10 mouse cellular contexts compared by ENCODE assay signal in genomic region chr4:130879048-130879384, GRCm38 (mm10). TPM values are rescaled to one million over a fixed set of nuclear protein-coding genes. Genes with fewer than 3 reads are reported as not detected.
DNase-seq lines count a peak whose midpoint lies in the region; ATAC-seq and TF ChIP-seq lines count a peak whose summit lies in the region.
"Had no signal": no experiment of that assay in that cellular context is flagged by ENCODE, and none has a peak within 500 bp of the region (broad histone marks: within the 10 kb centered on the region; RNA-seq: fewer than 3 reads in every experiment).

No protein-coding gene starts in this region.

- no peaks in the 10 kb centered on the region for H3K9me3 ChIP-seq in kidney, postnatal 0 days (replicated peaks; ENCODE audit: low read length)
- H3K9me3 ChIP-seq in forebrain, embryonic 12.5 days = no peaks in the 10 kb centered on the region
- no peaks in the 10 kb centered on the region for H3K9me3 ChIP-seq in hindbrain, embryonic 16.5 days (ENCODE audit: control insufficient read depth, low read length)
- H3K9me3 ChIP-seq in midbrain, postnatal 0 days (ENCODE audit: low read length) = no peaks in the 10 kb centered on the region
- H3K9me3 ChIP-seq: G1E; liver, embryonic 13.5 days had no signal

- no peak overlapping the region for H3K4me3 ChIP-seq in kidney, postnatal 0 days (replicated peaks; ENCODE audit: low read depth, low read length)
- H3K4me3 ChIP-seq in forebrain, embryonic 12.5 days (replicated peaks) = no peak overlapping the region
- H3K4me3 ChIP-seq in hindbrain, embryonic 16.5 days (ENCODE audit: low read length) = no peak overlapping the region
- H3K4me3 ChIP-seq in midbrain, postnatal 0 days (ENCODE audit: low read depth, low read length) = no peak overlapping the region
- H3K4me3 ChIP-seq: liver, embryonic 13.5 days had no signal

- H3K9ac ChIP-seq in kidney, postnatal 0 days (ENCODE audit: low read depth, low read length) = 0 out of 2 replicates have a peak overlapping the region, but pooled peaks have one; percentile 23
- H3K9ac ChIP-seq in forebrain, embryonic 12.5 days = no peak overlapping the region
- H3K9ac ChIP-seq in hindbrain, embryonic 16.5 days (ENCODE audit: low read depth, low read length) = peak overlapping the region; percentile 62; the same call in 1 of the 2 replicates
- H3K9ac ChIP-seq in midbrain, postnatal 0 days (replicated peaks; ENCODE audit: low read length, poor library complexity, severe bottlenecking) = peak overlapping the region; percentile 24; the same call in 1 of the 2 replicates
- H3K9ac ChIP-seq: liver, embryonic 13.5 days had no signal

- 52% methylated on average over 1 of the region's 1 CpGs for WGBS in kidney, postnatal 0 days
- WGBS in forebrain, embryonic 12.5 days = 73% methylated on average over 1 of the region's 1 CpGs
- 75% methylated on average over 1 of the region's 1 CpGs for WGBS in hindbrain, embryonic 16.5 days
- WGBS in midbrain, postnatal 0 days = 68% methylated on average over 1 of the region's 1 CpGs

- no peak overlapping the region for H3K27ac ChIP-seq in kidney, postnatal 0 days
- H3K27ac ChIP-seq in forebrain, embryonic 12.5 days = no peak overlapping the region
- peak overlapping the region; percentile 63; the same call in 1 of the 2 replicates for H3K27ac ChIP-seq in hindbrain, embryonic 16.5 days (ENCODE audit: low read depth, low read length)
- peak overlapping the region; percentile 60; the same call in 1 of the 2 replicates for H3K27ac ChIP-seq in midbrain, postnatal 0 days (ENCODE audit: low read depth, low read length)
- H3K27ac ChIP-seq: liver, embryonic 13.5 days had no signal

- peak overlapping the region; percentile 48; the same call in 1 of the 2 replicates for H3K4me2 ChIP-seq in kidney, postnatal 0 days (ENCODE audit: low read length)
- H3K4me2 ChIP-seq in forebrain, embryonic 12.5 days = no peak overlapping the region; the same call in 1 of the 2 replicates
- no peak overlapping the region; the same call in 1 of the 2 replicates for H3K4me2 ChIP-seq in hindbrain, embryonic 16.5 days (ENCODE audit: low read length)
- 0 out of 2 replicates have a peak overlapping the region, but pooled peaks have one; percentile 20 for H3K4me2 ChIP-seq in midbrain, postnatal 0 days (ENCODE audit: low read depth, low read length, poor library complexity, severe bottlenecking)
- H3K4me2 ChIP-seq: liver, embryonic 13.5 days had no signal

- DNase-seq in kidney, postnatal 0 days (ENCODE audit: low spot score) = no peak
- DNase-seq in kidney, postnatal 36 days = no peak
- no peak for DNase-seq in midbrain, postnatal 0 days (ENCODE audit: low spot score)
- no peak for DNase-seq in B cell, adult 2 months
- no peak for DNase-seq in cerebellum, postnatal 25 days
- DNase-seq in layer of hippocampus, adult 11-12 months (ENCODE audit: low spot score) = no peak

- peaks cover 5% of the 10 kb centered on the region; the same call in 1 of the 2 replicates for H3K27me3 ChIP-seq in kidney, postnatal 0 days (ENCODE audit: insufficient read depth, low read length)
- H3K27me3 ChIP-seq in forebrain, embryonic 12.5 days = peaks cover 47% of the 10 kb centered on the region
- peaks cover 7% of the 10 kb centered on the region for H3K27me3 ChIP-seq in hindbrain, embryonic 16.5 days (replicated peaks; ENCODE audit: control insufficient read depth, insufficient read depth, low read length)
- H3K27me3 ChIP-seq in midbrain, postnatal 0 days (ENCODE audit: insufficient read depth, low read length) = peaks cover 4% of the 10 kb centered on the region; the same call in 1 of the 2 replicates

- H3K36me3 ChIP-seq in kidney, postnatal 0 days (ENCODE audit: insufficient read depth, low read length) = no peaks in the 10 kb centered on the region
- no peaks in the 10 kb centered on the region for H3K36me3 ChIP-seq in forebrain, embryonic 12.5 days (replicated peaks)
- H3K36me3 ChIP-seq in hindbrain, embryonic 16.5 days (ENCODE audit: control insufficient read depth, insufficient read depth, low read length) = no peaks in the 10 kb centered on the region
- no peaks in the 10 kb centered on the region for H3K36me3 ChIP-seq in midbrain, postnatal 0 days (ENCODE audit: insufficient read depth, low read length)
- H3K36me3 ChIP-seq: G1E; liver, embryonic 13.5 days had no signal

- TF ChIP-seq CTCF in kidney, postnatal 0 days (IDR thresholded peaks at IDR 0.05; ENCODE audit: low read depth) = no peak
- no peak for TF ChIP-seq CTCF in midbrain, postnatal 0 days (IDR thresholded peaks at IDR 0.05)

- ATAC-seq in kidney, postnatal 0 days (replicated peaks; ENCODE audit: low FRiP score, low read depth) = no peak
- ATAC-seq in forebrain, embryonic 12.5 days (ENCODE audit: low FRiP score) = peak; percentile 2; the same call in 1 of the 2 replicates
- ATAC-seq in hindbrain, embryonic 16.5 days = 0 out of 2 replicates have a peak, but pooled peaks have one; percentile 10
- peak; percentile 33; the same call in 1 of the 2 replicates for ATAC-seq in midbrain, postnatal 0 days (ENCODE audit: low FRiP score)

- 0 out of 2 replicates have a peak, but pooled peaks cover 6% of the 10 kb centered on the region for H3K4me1 ChIP-seq in kidney, postnatal 0 days (replicated peaks; ENCODE audit: insufficient read depth, low read length)
- H3K4me1 ChIP-seq in forebrain, embryonic 12.5 days = peaks cover 25% of the 10 kb centered on the region
- H3K4me1 ChIP-seq in hindbrain, embryonic 16.5 days (ENCODE audit: control insufficient read depth, insufficient read depth, low read depth, low read length) = peaks cover 18% of the 10 kb centered on the region
- peaks cover 9% of the 10 kb centered on the region; the same call in 1 of the 2 replicates for H3K4me1 ChIP-seq in midbrain, postnatal 0 days (ENCODE audit: insufficient read depth, low read length)

RNA-seq across cellular contexts. Expression of gene Laptm5, which starts 33.9 kb away (rescaled TPM):
- 24.2 and 26.8 TPM in 2 replicates for polyA plus RNA-seq in kidney, postnatal 0 days (2015; fragmentation: Nextera tagmentation; extraction: Ambion mirVana)
- 16.8 and 17.0 TPM in 2 replicates for polyA plus RNA-seq in forebrain, embryonic 12.5 days (2016; fragmentation: Nextera tagmentation; extraction: Ambion mirVana)
- 27.2 and 27.4 TPM in 2 replicates for polyA plus RNA-seq in hindbrain, embryonic 16.5 days (2015; fragmentation: Nextera tagmentation; extraction: Ambion mirVana)
- 28.2 and 34.5 TPM in 2 replicates for total RNA-seq in midbrain, postnatal 0 days (2014; rRNA removed)
- 32.8 and 36.2 TPM in 2 replicates for polyA plus RNA-seq in midbrain, postnatal 0 days (2015; fragmentation: Nextera tagmentation; extraction: Ambion mirVana)

Comparison
In these comparisons a context has a peak if more than half of its experiments do, and no peak if none do; other contexts are left out.
1. H3K27ac ChIP-seq: peak in hindbrain, embryonic 16.5 days (single experiment) and midbrain, postnatal 0 days (single experiment); none in kidney, postnatal 0 days (single experiment) and forebrain, embryonic 12.5 days (single experiment).
2. H3K4me2 ChIP-seq: peak in kidney, postnatal 0 days (single experiment) and midbrain, postnatal 0 days (single experiment); none in forebrain, embryonic 12.5 days (single experiment) and hindbrain, embryonic 16.5 days (single experiment).